Mouse (Mus musculus) embryonic stem cell, embryonic (primary cell): ENCODE measurements around the gene Haus6.

ENCODE experiments used
- CTCF ChIA-PET, 4 experiments: fragments of 300-600 bp in 2 of 4; fragments of 350-600 bp in 2 of 4; sonication (Branson Sonifier 250); formaldehyde crosslinking; loops; one replicate each; lab custom pipeline; 2022; ENCODE audit warnings: inconsistent platforms in 2 of 4; lab: Charles Lee
- POLR2A ChIA-PET, 4 experiments: fragments of 300-600 bp in 2 of 4; fragments of 350-600 bp in 2 of 4; sonication (Branson Sonifier 250); formaldehyde crosslinking; loops; one replicate each; lab custom pipeline; 2022; ENCODE audit warnings: antibody characterized with exemption in 4 of 4, inconsistent platforms in 1 of 4; lab: Charles Lee

Gene Haus6

GRCm38 (mm10) chr4:86591304-86591703 lies 20.6 kb downstream of the Haus6 start:
- POLR2A ChIA-PET: interaction anchor here in 3 of 4 experiments (0.7 to 4.0 kb wide), 4 partner anchors 11 to 21 kb away, joined by 4 to 25 read pairs (median 18); partner anchors contain the start of genes Rraga (in 2 of the 3) and Haus6 (in 1 of the 3)
- CTCF ChIA-PET: interaction anchor here in 1 of 4 experiments (0.7 kb wide), 1 partner anchor 954 kb away, joined by 3 read pairs; no protein-coding TSS in a partner anchor

GRCm38 (mm10) chr4:86588236-86588635 lies 23.6 kb downstream of the Haus6 start:
- ChIA-PET CTCF (interaction anchor here in 2 of 4 experiments (0.6 to 1.7 kb wide), 4 partner anchors 12 to 109 kb away, joined by 3 to 4 read pairs (median 4); partner anchors contain the start of gene Rraga (in 1 of the 2)), POLR2A (interaction anchor here in 3 of 4 experiments (0.6 to 4.4 kb wide), 11 partner anchors 9 to 484 kb away, joined by 3 to 34 read pairs (median 3); partner anchors contain the start of genes Rraga (in 2 of the 3) and Haus6 (in 1 of the 3))

GRCm38 (mm10) chr4:86580591-86580990 lies 31.3 kb downstream of the Haus6 start:
- ChIA-PET POLR2A (no interaction called here), CTCF (no interaction called here)

GRCm38 (mm10) chr4:86580056-86580455 lies 31.8 kb downstream of the Haus6 start:
- CTCF ChIA-PET: no interaction called here
- POLR2A ChIA-PET: interaction anchor here in 2 of 4 experiments (1.3 to 5.5 kb wide), 4 partner anchors 12 to 25 kb away, joined by 3 to 64 read pairs (median 4); no protein-coding TSS in a partner anchor

- CTCF ChIA-PET: interaction anchor here (0.6 to 2.0 kb wide), 8 partner anchors 9 to 556 kb away, joined by 3 to 8 read pairs (median 4); no protein-coding TSS in a partner anchor
- POLR2A ChIA-PET: interaction anchor here (0.6 to 7.6 kb wide), 53 partner anchors 8 to 1517 kb away, joined by 3 to 68 read pairs (median 5); partner anchors contain the start of genes Haus6 (in 3 of the 4), Rps6 (in 3 of the 4), Dennd4c (in 1 of the 4) and Plin2 (in 1 of the 4)
These were observed 35.1 kb downstream of the Haus6 start for GRCm38 (mm10) chr4:86576630-86577225.

- ChIA-PET POLR2A (interaction anchor here (0.6 to 7.6 kb wide), 80 partner anchors 7 to 1371 kb away, joined by 3 to 68 read pairs (median 4); partner anchors contain the start of genes Haus6 (in 3 of the 4), Rps6 (in 3 of the 4), Dennd4c (in 1 of the 4) and Plin2 (in 1 of the 4)), CTCF (interaction anchor here in 3 of 4 experiments (0.6 to 2.0 kb wide), 9 partner anchors 7 to 312 kb away, joined by 3 to 8 read pairs (median 3); no protein-coding TSS in a partner anchor)
These were observed 35.7 kb downstream of the Haus6 start for GRCm38 (mm10) chr4:86576120-86576541.

- ChIA-PET POLR2A (interaction anchor here in 3 of 4 experiments (0.6 to 7.6 kb wide), 72 partner anchors 8 to 1370 kb away, joined by 3 to 68 read pairs (median 4); partner anchors contain the start of genes Haus6 (in 3 of the 3), Rps6 (in 2 of the 3), Dennd4c (in 1 of the 3) and Plin2 (in 1 of the 3)), CTCF (interaction anchor here in 3 of 4 experiments (0.6 to 2.0 kb wide), 12 partner anchors 8 to 313 kb away, joined by 3 to 9 read pairs (median 3); partner anchors contain the start of gene Plin2 (in 1 of the 3))
These were observed 36.4 kb downstream of the Haus6 start, which contains the start of gene Rraga for GRCm38 (mm10) chr4:86575283-86575983. Gene Rraga (plus strand): TSS chr4:86575668.

GRCm38 (mm10) chr4:86574939-86575282 lies 36.9 kb downstream of the Haus6 start:
- POLR2A ChIA-PET: interaction anchor here in 3 of 4 experiments (0.7 to 7.6 kb wide), 58 partner anchors 9 to 1370 kb away, joined by 3 to 68 read pairs (median 4); partner anchors contain the start of genes Haus6 (in 3 of the 3), Rps6 (in 2 of the 3), Dennd4c (in 1 of the 3) and Plin2 (in 1 of the 3)
- CTCF ChIA-PET: interaction anchor here in 3 of 4 experiments (0.6 to 2.0 kb wide), 10 partner anchors 9 to 755 kb away, joined by 3 to 8 read pairs (median 3); partner anchors contain the start of gene Plin2 (in 1 of the 3)

- ChIA-PET CTCF (interaction anchor here in 2 of 4 experiments (0.6 to 1.6 kb wide), 3 partner anchors 16 to 475 kb away, joined by 3 to 9 read pairs (median 4); no protein-coding TSS in a partner anchor), POLR2A (interaction anchor here in 1 of 4 experiments (2.7 kb wide), 1 partner anchor 15 kb away, joined by 10 read pairs; the partner anchor contains the start of gene Rraga)
These were observed 50.8 kb downstream of the Haus6 start for GRCm38 (mm10) chr4:86561061-86561460.

- ChIA-PET CTCF (interaction anchor here in 1 of 4 experiments (0.6 kb wide), 1 partner anchor 164 kb away, joined by 3 read pairs; no protein-coding TSS in a partner anchor), POLR2A (interaction anchor here in 2 of 4 experiments (0.9 to 2.1 kb wide), 3 partner anchors 9 to 16 kb away, joined by 3 to 14 read pairs (median 11); partner anchors contain the start of gene Rraga (in 2 of the 2))
These were observed 52.8 kb downstream of the Haus6 start for GRCm38 (mm10) chr4:86559006-86559405.

GRCm38 (mm10) chr4:86558228-86558627 lies 53.6 kb downstream of the Haus6 start, which contains the start of gene Saxo1:
Gene Saxo1 (minus strand): TSS chr4:86558328.
- CTCF ChIA-PET: interaction anchor here in 1 of 4 experiments (1.3 kb wide), 1 partner anchor 12 kb away, joined by 8 read pairs; no protein-coding TSS in a partner anchor
- POLR2A ChIA-PET: interaction anchor here in 2 of 4 experiments (0.7 to 1.9 kb wide), 2 partner anchors 17 to 132 kb away, joined by 3 to 14 read pairs; partner anchors contain the start of gene Rraga (in 1 of the 2)

- ChIA-PET CTCF (interaction anchor here in 2 of 4 experiments (1.0 to 1.3 kb wide), 2 partner anchors 11 to 12 kb away, joined by 3 to 8 read pairs; no protein-coding TSS in a partner anchor), POLR2A (interaction anchor here in 2 of 4 experiments (0.9 to 1.0 kb wide), 2 partner anchors 18 to 31 kb away, joined by 3 to 8 read pairs; partner anchors contain the start of gene Rraga (in 1 of the 2))
These were observed 54.5 kb downstream of the Haus6 start for GRCm38 (mm10) chr4:86557371-86557770.

- ChIA-PET CTCF (interaction anchor here (0.5 to 2.0 kb wide), 26 partner anchors 8 to 1392 kb away, joined by 3 to 22 read pairs (median 4); no protein-coding TSS in a partner anchor), POLR2A (interaction anchor here (0.5 to 1.9 kb wide), 11 partner anchors 8 to 753 kb away, joined by 3 to 12 read pairs (median 3); partner anchors contain the start of gene Rraga (in 3 of the 4))
These were observed 56.7 kb downstream of the Haus6 start for GRCm38 (mm10) chr4:86555035-86555707.

GRCm38 (mm10) chr4:86548332-86548731 lies 63.5 kb downstream of the Haus6 start:
- CTCF ChIA-PET: interaction anchor here in 1 of 4 experiments (0.6 kb wide), 1 partner anchor 11 kb away, joined by 3 read pairs; no protein-coding TSS in a partner anchor

GRCm38 (mm10) chr4:86545615-86546014 lies 66.2 kb downstream of the Haus6 start:
- CTCF ChIA-PET: interaction anchor here (0.5 to 2.2 kb wide), 33 partner anchors 9 to 1383 kb away, joined by 3 to 22 read pairs (median 3); partner anchors contain the start of genes Haus6 (in 1 of the 4) and Rraga (in 1 of the 4)
- POLR2A ChIA-PET: interaction anchor here in 3 of 4 experiments (0.7 to 2.1 kb wide), 7 partner anchors 9 to 142 kb away, joined by 3 to 7 read pairs (median 3); partner anchors contain the start of genes Rraga (in 3 of the 3) and Haus6 (in 1 of the 3)

More at GRCm38 (mm10) chr4:86548332-86548731, 63.5 kb downstream of the Haus6 start:
- POLR2A ChIA-PET: interaction anchor here in 2 of 4 experiments (0.6 to 1.1 kb wide), 3 partner anchors 14 to 907 kb away, joined by 3 to 7 read pairs (median 3); no protein-coding TSS in a partner anchor

- ChIA-PET POLR2A (interaction anchor here in 3 of 4 experiments (0.6 to 1.4 kb wide), 6 partner anchors 10 to 74 kb away, joined by 3 to 6 read pairs (median 4); partner anchors contain the start of gene Rraga (in 1 of the 3)), CTCF (interaction anchor here in 3 of 4 experiments (0.6 to 1.1 kb wide), 5 partner anchors 11 to 476 kb away, joined by 3 to 4 read pairs (median 3); no protein-coding TSS in a partner anchor)
These were observed 67.9 kb downstream of the Haus6 start for GRCm38 (mm10) chr4:86543999-86544398.
